Mouse (Mus musculus) liver, postnatal 0 days (tissue): Measurements from ENCODE around the gene Dst. TPM values are rescaled to one million over a fixed set of nuclear protein-coding genes. Genes with fewer than 3 reads are reported as not detected.
"Not testable (repeated sequence)": the region's sequence is repeated elsewhere in the genome, so short reads cannot be mapped to it uniquely, and the experiment has no call there.

Experiments
- ATAC-seq: fragments of 200-750 bp; cut with Nextera tagmentation; 2 replicates; pipeline ENCODE4 v1.8.0; 2017; ENCODE audit warnings: mild to moderate bottlenecking, moderate library complexity
- DNase-seq: peaks from one replicate; pipeline ENCODE4 v3.0.0-alpha.2; 2016
- H3K27ac ChIP-seq: fragments of 300-500 bp; sonication (generic); 2 replicates; pipeline ENCODE4 v1.5.1; 2014; ENCODE audit warnings: antibody characterized with exemption, moderate library complexity, mild to moderate bottlenecking, low read depth
- H3K27me3 ChIP-seq: fragments of 300-500 bp; sonication (generic); 2 replicates; pipeline ENCODE4 v1.6.1; 2014; ENCODE audit warnings: low read length, control low read depth, mixed read lengths; ENCODE audit not compliant: insufficient read depth
- H3K36me3 ChIP-seq: fragments of 300-500 bp; sonication (generic); replicated peaks from 2 replicates; pipeline ENCODE4 v1.6.1; 2014; ENCODE audit warnings: mild to moderate bottlenecking, control low read depth, low read length, moderate library complexity, mixed read lengths; ENCODE audit not compliant: insufficient read depth
- H3K4me1 ChIP-seq: fragments of 300-500 bp; sonication (generic); 2 replicates; pipeline ENCODE4 v1.6.1; 2014; ENCODE audit warnings: antibody characterized with exemption, mild to moderate bottlenecking, control low read depth; ENCODE audit not compliant: insufficient read depth
- H3K4me2 ChIP-seq: fragments of 300-500 bp; sonication (generic); 2 replicates; pipeline ENCODE4 v1.6.1; 2014; ENCODE audit warnings: low read depth, mild to moderate bottlenecking, low read length, moderate library complexity, mixed read lengths
- H3K4me3 ChIP-seq: fragments of 300-500 bp; sonication (generic); 2 replicates; pipeline ENCODE4 v1.5.1; 2014; ENCODE audit warnings: low read depth, low read length
- H3K9ac ChIP-seq: fragments of 300-500 bp; sonication (generic); replicated peaks from 2 replicates; pipeline ENCODE4 v1.6.1; 2014; ENCODE audit warnings: mild to moderate bottlenecking, moderate library complexity
- H3K9me3 ChIP-seq: fragments of 300-500 bp; sonication (generic); 2 replicates; pipeline ENCODE4 v1.6.1; 2016; ENCODE audit warnings: mild to moderate bottlenecking, control low read depth, low read length, mixed read lengths
- CTCF ChIP-seq: sonication (generic); IDR thresholded peaks from 2 replicates; pipeline ENCODE4 v1.5.1; 2016; ENCODE audit warnings: antibody characterized with exemption, low read depth
- EP300 ChIP-seq: IDR thresholded peaks from 2 replicates; pipeline ENCODE4 v1.6.1; 2016; ENCODE audit warnings: antibody characterized with exemption, low read depth, mild to moderate bottlenecking
- WGBS: fragments of 180-500 bp; shearing (Covaris S2); extraction: QIAGEN DNeasy Blood & Tissue Kit; methylation state at CpG from one replicate; pipeline ENCODE4 v1.1.7; 2014; ENCODE audit not compliant: insufficient replicate concordance; 5-methylcytosine and 5-hydroxymethylcytosine counted together
- polyA plus RNA-seq: library from polyadenylated mRNA; unstranded; fragments of >200 nt; fragmentation: Nextera tagmentation; extraction: Ambion mirVana; gene quantifications from 2 replicates; pipeline ENCODE4 v1.2.1, GENCODE M21; 2015

The Dst gene
- polyA plus RNA-seq, 1 experiment from 2014 or later = 6.4 TPM

- WGBS = 41% methylated on average over 1 of the region's 1 CpGs
- Histone ChIP-seq H3K9me3 (no peaks in the 10 kb centered on the region), H3K27me3 (no peaks in the 10 kb centered on the region), H3K27ac (peak overlapping the region; percentile 83), H3K9ac (no peak overlapping the region), H3K4me3 (no peak overlapping the region), H3K4me2 (peak overlapping the region; percentile 40), H3K36me3 (no peaks in the 10 kb centered on the region), H3K4me1 (peaks cover 12% of the 10 kb centered on the region)
- TF ChIP-seq CTCF (no peak), EP300 (no peak)
- peak; percentile 69; the same call in 1 of the 2 replicates for ATAC-seq
- DNase-seq = no peak
Measured at GRCm38 (mm10) chr1:34061860-34062259, 153.8 kb downstream of the Dst start.

- no peak for DNase-seq
- peak overlapping the region; percentile 83; the same call in 1 of the 2 replicates for H3K27ac ChIP-seq
- no peak overlapping the region for H3K4me2 ChIP-seq
- no peak for TF ChIP-seq CTCF
- no peak for TF ChIP-seq EP300
- 56% methylated on average over 3 of the region's 3 CpGs for WGBS
- H3K4me1 ChIP-seq = peaks cover 12% of the 10 kb centered on the region
- H3K36me3 ChIP-seq = no peaks in the 10 kb centered on the region
- no peak overlapping the region for H3K9ac ChIP-seq
- no peak for ATAC-seq
- H3K27me3 ChIP-seq = no peaks in the 10 kb centered on the region
- H3K4me3 ChIP-seq = no peak overlapping the region
- no peaks in the 10 kb centered on the region for H3K9me3 ChIP-seq
Measured at GRCm38 (mm10) chr1:34063943-34064342, 155.9 kb downstream of the Dst start.

GRCm38 (mm10) chr1:34065551-34066048 lies 157.6 kb downstream of the Dst start:
- Histone ChIP-seq H3K4me1 (peaks cover 10% of the 10 kb centered on the region), H3K27ac (no peak overlapping the region), H3K27me3 (no peaks in the 10 kb centered on the region), H3K36me3 (no peaks in the 10 kb centered on the region), H3K4me2 (no peak overlapping the region), H3K4me3 (no peak overlapping the region), H3K9me3 (no peaks in the 10 kb centered on the region), H3K9ac (no peak overlapping the region)
- ATAC-seq (no peak), DNase-seq (no peak)
- WGBS = 71% methylated on average over 5 of the region's 5 CpGs
- TF ChIP-seq EP300 (no peak), CTCF (no peak)

GRCm38 (mm10) chr1:34066401-34066800 lies 158.4 kb downstream of the Dst start:
- H3K9me3 ChIP-seq, H3K27ac ChIP-seq, ATAC-seq, H3K4me1 ChIP-seq, H3K4me3 ChIP-seq, H3K4me2 ChIP-seq, H3K36me3 ChIP-seq, DNase-seq, H3K9ac ChIP-seq, H3K27me3 ChIP-seq: not testable (repeated sequence)
- WGBS = 82% methylated on average over 4 of the region's 4 CpGs

DNA sequence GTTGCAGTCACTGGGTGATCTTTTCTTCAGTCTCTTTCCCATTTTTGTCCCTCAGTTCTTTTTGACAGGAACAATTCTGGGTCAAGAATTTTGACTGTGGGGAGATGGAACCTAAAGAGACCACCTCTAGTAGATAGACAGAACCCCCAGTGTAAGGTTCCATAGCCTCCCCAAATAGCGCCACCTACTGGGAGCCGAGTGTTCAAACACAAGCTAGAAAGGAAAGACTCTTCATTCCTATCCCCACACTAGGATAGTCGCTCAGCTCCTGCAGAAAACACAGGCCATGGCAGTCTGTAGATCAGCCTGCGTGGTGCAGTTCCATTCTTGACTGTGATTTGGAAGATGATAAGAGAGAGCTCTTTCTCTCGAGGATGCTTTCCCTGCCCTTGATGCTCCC lies 160.3 kb downstream of the Dst start:
- 53% methylated on average over 5 of the region's 5 CpGs for WGBS
- H3K4me3 ChIP-seq = no peak overlapping the region
- no peak overlapping the region for H3K4me2 ChIP-seq
- H3K4me1 ChIP-seq = peaks cover 10% of the 10 kb centered on the region
- ATAC-seq = no peak
- H3K36me3 ChIP-seq = no peaks in the 10 kb centered on the region
- DNase-seq = no peak
- no peaks in the 10 kb centered on the region for H3K27me3 ChIP-seq
- H3K9me3 ChIP-seq = no peaks in the 10 kb centered on the region
- TF ChIP-seq EP300 = no peak
- peak; percentile 58 for TF ChIP-seq CTCF
- H3K27ac ChIP-seq = no peak overlapping the region
- H3K9ac ChIP-seq = no peak overlapping the region

DNA sequence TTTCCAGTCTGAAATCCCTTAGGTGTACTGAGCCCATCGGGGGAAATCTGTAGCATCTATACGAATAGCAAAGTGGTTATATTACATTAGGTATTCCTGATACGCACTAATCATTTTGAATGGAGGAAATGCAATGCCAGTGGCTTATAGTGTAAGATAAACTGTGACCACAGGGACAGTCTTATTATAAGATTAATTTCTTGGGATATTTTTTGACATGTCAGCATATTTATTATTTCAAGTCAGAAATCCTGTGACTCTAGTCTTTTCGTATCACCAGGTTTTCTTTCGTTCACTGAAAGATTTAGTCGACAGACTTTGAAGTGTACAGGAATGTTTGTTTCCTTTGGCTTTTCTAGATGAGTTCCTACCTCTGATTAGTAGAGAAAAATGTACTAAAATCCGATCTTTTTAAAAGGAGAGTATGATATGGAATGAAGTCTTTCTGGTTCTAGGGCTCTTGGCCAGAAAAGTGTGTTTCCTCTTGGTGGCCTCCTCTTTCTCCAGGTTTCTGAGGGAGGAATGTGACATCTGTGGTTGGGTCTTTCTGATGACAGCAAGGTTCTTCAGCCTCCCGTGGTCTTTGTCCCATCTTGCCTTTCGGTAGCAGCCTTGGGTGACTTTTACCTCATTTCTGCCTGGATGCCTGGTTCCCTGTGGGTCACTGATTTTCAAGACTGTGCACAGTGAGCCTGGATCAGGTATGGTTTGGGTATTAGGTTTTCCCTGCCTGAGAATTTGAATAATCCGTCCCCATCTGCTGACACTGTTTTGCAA lies 161.7 kb downstream of the Dst start:
- Histone ChIP-seq H3K9me3 (no peaks in the 10 kb centered on the region), H3K4me2 (no peak overlapping the region), H3K9ac (no peak overlapping the region), H3K36me3 (no peaks in the 10 kb centered on the region), H3K4me1 (peaks cover 3% of the 10 kb centered on the region; the same call in 1 of the 2 replicates), H3K27ac (no peak overlapping the region), H3K4me3 (no peak overlapping the region), H3K27me3 (no peaks in the 10 kb centered on the region)
- 81% methylated on average over 10 of the region's 10 CpGs for WGBS
- ATAC-seq (no peak), DNase-seq (no peak)
- no peak for TF ChIP-seq EP300
- no peak for TF ChIP-seq CTCF
